Mouse (Mus musculus): ENCODE results near the gene Mob1a.

GRCm38 (mm10) chr6:83347916-83348315, 22.1 kb downstream of the Mob1a start:
- TF ChIP-seq EP300 (IDR thresholded peaks at IDR 0.05; ENCODE audit: low read depth in 1 of 2, low read length in 2 of 2) (no peak), POLR2A (IDR thresholded peaks at IDR 0.05; ENCODE audit: control insufficient read depth in 1 of 2, insufficient read depth in 1 of 2, low read depth in 1 of 2, low read length in 2 of 2, poor library complexity in 1 of 2) (no peak), ETS1 (IDR thresholded peaks at IDR 0.05; ENCODE audit: low read depth, low read length) (no peak), NELFE (IDR thresholded peaks at IDR 0.05; ENCODE audit: low read depth, low read length) (no peak; the same call in 1 of the 2 replicates), NRF1 (IDR thresholded peaks at IDR 0.05; ENCODE audit: insufficient read depth, low read depth, low read length, poor library complexity, severe bottlenecking) (no peak), RCOR1 (IDR thresholded peaks at IDR 0.05; ENCODE audit: low read depth, low read length) (no peak), USF1 (IDR thresholded peaks at IDR 0.05; ENCODE audit: low read depth, low read length) (peak; percentile 78), MAFK (IDR thresholded peaks at IDR 0.05; ENCODE audit: borderline replicate concordance, low read depth, low read length) (no peak), UBTF (IDR thresholded peaks at IDR 0.05; ENCODE audit: borderline replicate concordance, insufficient read depth, low read depth, low read length) (no peak), GATA1 (IDR thresholded peaks at IDR 0.05; ENCODE audit: low read depth, low read length) (no peak), BHLHE40 (IDR thresholded peaks at IDR 0.05; ENCODE audit: borderline replicate concordance, low read depth, low read length) (no peak), CTCF (IDR thresholded peaks at IDR 0.05 in 2 of 3, conservative IDR thresholded peaks at IDR 0.05 in 1 of 3; ENCODE audit: control insufficient read depth in 1 of 3, insufficient read depth in 1 of 3, low read depth in 2 of 3, low read length in 3 of 3, poor library complexity in 1 of 3, severe bottlenecking in 1 of 3) (no peak), ZC3H11A (IDR thresholded peaks at IDR 0.05; ENCODE audit: low read depth, low read length) (no peak)

Measured in MEL (cell line).